Mouse (Mus musculus): Measurements from ENCODE around the gene Gpr61.

Gene Gpr61

GRCm38 (mm10) chr3:108154656-108155055 lies at the start of gene Gpr61:
Gene Gpr61, minus strand, starts transcription at chr3:108154882.
- DNase-seq: no peak

- no peak for DNase-seq
Observed at GRCm38 (mm10) chr3:108204470-108204869, 49.8 kb upstream of the Gpr61 start.

GRCm38 (mm10) chr3:108203621-108204325 lies 49.1 kb upstream of the Gpr61 start:
- peak; percentile 89 for DNase-seq

- no peak for DNase-seq
Observed at GRCm38 (mm10) chr3:108203212-108203611, 48.5 kb upstream of the Gpr61 start.

- peak; percentile 80 for DNase-seq
Observed at GRCm38 (mm10) chr3:108202506-108202905, 47.8 kb upstream of the Gpr61 start.

GRCm38 (mm10) chr3:108200329-108201323 lies 45.9 kb upstream of the Gpr61 start, which contains the start of gene Cyb561d1:
Gene Cyb561d1, minus strand, starts transcription at chr3:108201212.
- DNase-seq: peak; percentile 98

GRCm38 (mm10) chr3:108199231-108199630 lies 44.5 kb upstream of the Gpr61 start:
- DNase-seq: no peak

GRCm38 (mm10) chr3:108197066-108197497 lies 42.4 kb upstream of the Gpr61 start:
- peak; percentile 65 for DNase-seq

GRCm38 (mm10) chr3:108195941-108196590 lies 41.4 kb upstream of the Gpr61 start:
- no peak for DNase-seq

GRCm38 (mm10) chr3:108195287-108195686 lies 40.6 kb upstream of the Gpr61 start:
- DNase-seq: no peak

GRCm38 (mm10) chr3:108193686-108194085 lies 39.0 kb upstream of the Gpr61 start:
- DNase-seq: no peak

GRCm38 (mm10) chr3:108189897-108190296 lies 35.2 kb upstream of the Gpr61 start:
- DNase-seq: no peak

- no peak for DNase-seq
Observed at GRCm38 (mm10) chr3:108188716-108189490, 34.2 kb upstream of the Gpr61 start.

GRCm38 (mm10) chr3:108187111-108187795 lies 32.6 kb upstream of the Gpr61 start:
- no peak for DNase-seq

- DNase-seq: peak; percentile 62
Observed at GRCm38 (mm10) chr3:108186098-108187047, 31.7 kb upstream of the Gpr61 start, which contains the start of gene Amigo1. Gene Amigo1, plus strand, starts transcription at chr3:108186335.

GRCm38 (mm10) chr3:108185460-108186097 lies 30.9 kb upstream of the Gpr61 start:
- no peak for DNase-seq

- peak; percentile 79 for DNase-seq
Observed at GRCm38 (mm10) chr3:108184742-108185141, 30.1 kb upstream of the Gpr61 start.

- DNase-seq: no peak
Observed at GRCm38 (mm10) chr3:108180514-108180913, 25.8 kb upstream of the Gpr61 start.

Measured in lung, postnatal 36 days (tissue).